Mouse (Mus musculus) cerebellum, postnatal 25 days (tissue): ENCODE data around the gene Mrpl38.

Source experiments
- DNase-seq, 2 experiments: peaks; one replicate each; pipeline ENCODE4 v3.0.0; 2021; ENCODE audit warnings: mixed read lengths in 2 of 2

Gene Mrpl38

DNA sequence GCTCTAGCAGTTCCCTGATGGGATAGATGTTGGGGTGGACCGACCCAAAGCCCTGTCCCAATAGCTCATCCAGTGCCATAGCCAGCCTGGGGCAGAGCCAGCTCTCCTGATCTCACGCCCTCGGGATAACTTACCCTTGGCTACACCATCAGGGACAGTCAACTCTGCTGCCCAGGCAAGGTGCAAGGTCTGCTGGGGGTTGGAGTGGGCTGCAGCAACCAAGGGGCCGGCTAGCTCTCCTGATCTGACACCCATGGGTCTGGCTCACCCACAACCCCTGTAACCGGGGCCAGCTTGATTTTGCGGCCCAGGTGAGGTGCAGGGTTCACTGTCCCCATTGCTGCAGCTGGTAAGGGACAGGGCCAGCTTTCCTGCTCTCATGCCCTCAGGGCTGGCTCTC, 47.1 kb downstream of the Mrpl38 start:
- DNase-seq: no peak

DNA sequence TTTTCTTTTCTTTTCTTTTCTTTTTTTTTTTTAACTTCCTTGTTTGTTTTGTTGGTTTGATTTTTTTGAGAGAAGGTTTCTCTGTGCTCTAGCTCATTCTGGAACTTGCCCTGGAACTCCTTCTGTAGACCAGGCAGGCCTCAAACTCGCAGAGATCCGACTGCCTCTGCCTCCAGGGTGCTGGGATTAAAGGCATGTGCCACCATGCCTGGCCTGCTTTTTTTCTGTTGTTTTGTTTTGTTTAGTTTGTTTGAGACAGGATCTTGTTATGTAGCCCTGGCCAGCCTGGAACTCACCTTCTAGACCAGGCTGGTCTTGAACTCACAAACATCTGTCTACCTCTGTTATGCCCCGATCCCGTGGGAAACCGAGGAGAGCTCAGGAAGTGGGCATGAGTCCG, 49.1 kb downstream of the Mrpl38 start:
- DNase-seq: no peak

- DNase-seq: no peak
Measured at GRCm38 (mm10) chr11:116088741-116089394, 49.8 kb downstream of the Mrpl38 start.

DNA sequence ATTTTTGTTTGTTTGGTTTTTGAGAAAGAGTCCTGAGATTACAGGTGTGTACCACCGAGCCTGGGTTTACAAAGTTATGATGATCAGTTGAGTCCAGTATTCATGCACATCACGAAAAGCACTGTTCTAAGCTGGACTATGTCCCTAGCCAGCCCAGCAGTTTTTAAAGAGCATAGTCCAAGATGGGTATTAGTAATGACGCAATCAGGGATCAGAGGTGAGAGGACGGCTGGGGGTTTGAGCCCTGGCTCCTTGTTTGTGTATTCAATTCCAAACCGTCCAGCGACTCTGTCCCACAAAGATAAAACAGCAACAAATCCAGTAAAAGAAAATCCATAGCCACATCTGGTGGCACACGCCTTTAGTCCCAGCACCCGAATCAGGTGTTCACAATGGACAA, 50.5 kb downstream of the Mrpl38 start:
- no peak for DNase-seq

- DNase-seq: peak; percentile 94 to 95
Measured at GRCm38 (mm10) chr11:116087194-116088130, 51.2 kb downstream of the Mrpl38 start.

DNA sequence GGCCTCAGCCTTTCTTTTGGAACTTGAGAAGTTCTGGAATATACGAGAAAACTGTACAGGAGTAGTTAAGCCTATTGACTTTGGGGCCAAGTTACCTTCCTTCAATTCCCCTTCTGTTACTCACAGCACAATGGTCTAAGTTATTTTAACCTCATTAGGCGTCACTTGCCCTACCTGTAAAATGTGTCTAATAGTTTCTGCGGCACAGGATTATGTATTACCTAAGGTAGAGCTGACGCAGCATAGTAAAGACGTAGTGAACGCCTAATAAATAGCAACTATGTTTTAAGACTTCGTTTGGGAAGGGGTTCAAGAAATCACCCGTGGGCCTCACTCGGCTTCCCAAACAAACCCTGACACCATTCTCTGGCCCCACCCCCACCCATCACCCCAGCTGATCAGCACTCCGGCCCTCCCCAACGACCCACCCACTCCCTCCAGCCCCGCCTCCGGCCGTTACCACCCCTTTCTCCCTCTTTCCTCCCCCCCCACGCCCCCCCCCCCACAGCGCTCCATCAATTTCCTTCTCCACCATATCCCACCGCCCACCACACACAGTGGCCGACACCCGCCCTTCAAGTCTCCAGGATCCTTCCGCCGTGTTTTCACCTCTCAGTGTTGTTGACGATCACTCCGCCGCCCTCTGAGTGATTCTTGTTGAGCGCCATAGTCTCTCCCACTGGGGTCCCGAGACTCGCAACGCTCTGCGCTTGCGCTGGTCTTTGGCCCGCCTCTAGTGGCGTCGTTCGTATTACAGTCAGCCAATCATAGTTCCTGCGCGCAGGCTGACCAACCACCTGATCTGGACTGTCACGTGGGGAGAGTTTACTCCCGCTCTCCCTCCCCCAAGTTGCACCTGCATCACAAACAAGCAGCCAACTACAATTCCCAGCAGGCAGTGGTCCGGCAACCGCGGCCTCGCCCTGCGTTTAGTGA, 52.1 kb downstream of the Mrpl38 start, which contains the start of gene Wbp2:
Gene Wbp2, minus strand, starts transcription at position 738 of the 936 bp plus-strand sequence.
- peak; percentile 95 for DNase-seq

- peak in 1 of 2 experiments; percentile 14 for DNase-seq
Measured at GRCm38 (mm10) chr11:116084166-116084565, 54.5 kb downstream of the Mrpl38 start.

DNA sequence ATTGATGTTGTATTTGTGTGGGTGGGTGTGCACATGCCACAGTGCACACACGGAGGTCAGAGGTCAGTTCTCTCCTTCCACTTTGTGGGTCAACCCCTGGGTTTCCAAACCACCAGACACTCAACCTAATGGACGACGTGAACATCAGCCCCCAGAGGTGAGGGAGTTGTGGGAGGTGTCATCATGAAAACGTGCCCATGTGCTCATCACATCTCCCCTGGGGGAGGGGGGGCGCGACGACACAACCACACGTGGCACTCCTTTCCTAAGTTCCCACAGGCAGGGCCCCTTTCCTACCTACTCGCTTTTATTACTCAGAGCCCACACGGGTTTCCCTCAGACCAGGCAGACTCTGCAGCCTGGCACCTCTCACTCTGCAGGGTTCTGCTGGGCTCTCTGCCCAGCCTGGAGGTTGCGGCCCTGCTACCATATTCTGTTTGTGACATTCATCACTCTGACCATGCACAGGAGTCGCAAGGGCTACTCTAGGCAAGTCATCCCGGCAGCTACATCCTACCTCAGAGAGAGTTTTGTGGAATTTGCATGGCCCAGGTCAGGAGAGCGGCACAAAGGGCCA, 55.5 kb downstream of the Mrpl38 start:
- peak; percentile 61 to 66 for DNase-seq
